Mouse (Mus musculus) embryonic facial prominence, embryonic 11.5 days (tissue): ENCODE measurements at regions not wholly inside any gene's neighbourhood (a gene's known extent, or its start where the extent isn't known, plus 50 kb on each side); places are given as distances from the start of the nearest gene placed in this dataset.

ENCODE experiments used
- ATAC-seq: fragments of 200-750 bp; cut with Nextera tagmentation; replicated peaks from 2 replicates; pipeline ENCODE4 v1.8.0; 2017; ENCODE audit warnings: low read depth; ENCODE audit not compliant: insufficient number of reproducible peaks, low FRiP score, low TSS enrichment
- DNase-seq: peaks from one replicate; pipeline ENCODE4 v3.0.0-alpha.2; 2015; ENCODE audit warnings: low spot score
- H3K27ac ChIP-seq: fragments of 300-500 bp; sonication (generic); replicated peaks from 2 replicates; pipeline ENCODE4 v1.5.1; 2014; ENCODE audit warnings: mild to moderate bottlenecking, low read depth, low read length, control low read depth
- H3K27me3 ChIP-seq: fragments of 300-500 bp; sonication (generic); 2 replicates; pipeline ENCODE4 v1.6.1; 2014; ENCODE audit warnings: mild to moderate bottlenecking, low read length, moderate library complexity, mixed read lengths; ENCODE audit not compliant: control insufficient read depth, insufficient read depth
- H3K36me3 ChIP-seq: fragments of 300-500 bp; sonication (generic); replicated peaks from 2 replicates; pipeline ENCODE4 v1.6.1; 2014; ENCODE audit warnings: low read depth, mild to moderate bottlenecking, low read length, moderate library complexity, mixed read lengths; ENCODE audit not compliant: control insufficient read depth, insufficient read depth
- H3K4me1 ChIP-seq: fragments of 300-500 bp; sonication (generic); 2 replicates; pipeline ENCODE4 v1.6.1; 2014; ENCODE audit warnings: low read length, mixed read lengths; ENCODE audit not compliant: control insufficient read depth, insufficient read depth
- H3K4me2 ChIP-seq: fragments of 300-500 bp; sonication (generic); 2 replicates; pipeline ENCODE4 v1.6.1; 2014; ENCODE audit warnings: low read depth, mild to moderate bottlenecking, control low read depth, low read length, moderate library complexity
- H3K4me3 ChIP-seq: fragments of 300-500 bp; sonication (generic); 2 replicates; pipeline ENCODE4 v1.5.1; 2014; ENCODE audit warnings: low read depth, low read length, control low read depth
- H3K9ac ChIP-seq: fragments of 300-500 bp; sonication (generic); replicated peaks from 2 replicates; pipeline ENCODE4 v1.6.1; 2014; ENCODE audit warnings: mild to moderate bottlenecking, control low read depth, low read length
- H3K9me3 ChIP-seq: fragments of 300-500 bp; sonication (generic); replicated peaks from 2 replicates; pipeline ENCODE4 v1.6.1; 2016; ENCODE audit warnings: mild to moderate bottlenecking, low read length, inconsistent platforms, mixed read lengths; ENCODE audit not compliant: control insufficient read depth
- WGBS: fragments of 180-500 bp; shearing (Covaris S2); extraction: QIAGEN DNeasy Blood & Tissue Kit; methylation state at CpG from one replicate; pipeline ENCODE4 v1.1.7; 2014; 5-methylcytosine and 5-hydroxymethylcytosine counted together

GRCm38 (mm10) chrX:62176011-62176410 is 107.3 kb upstream of the 4933402E13Rik start:
- H3K4me2 ChIP-seq, result no peak overlapping the region
- 47% methylated on average over 1 of the region's 1 CpGs for WGBS

GRCm38 (mm10) chrX:62180089-62180488 is 103.2 kb upstream of the 4933402E13Rik start:
- DNase-seq (peak; percentile 4), ATAC-seq (no peak)
- WGBS, result 67% methylated on average over 4 of the region's 4 CpGs
- no peaks in the 10 kb centered on the region for H3K27me3 ChIP-seq
- no peak overlapping the region for H3K9ac ChIP-seq
- H3K9me3 ChIP-seq, result no peaks in the 10 kb centered on the region
- no peak overlapping the region for H3K4me2 ChIP-seq
- H3K36me3 ChIP-seq, result no peaks in the 10 kb centered on the region
- H3K4me3 ChIP-seq, result no peak overlapping the region
- H3K27ac ChIP-seq, result no peak overlapping the region
- H3K4me1 ChIP-seq, result no peaks in the 10 kb centered on the region

More at GRCm38 (mm10) chrX:62176011-62176410, 107.3 kb upstream of the 4933402E13Rik start:
- no peaks in the 10 kb centered on the region for H3K36me3 ChIP-seq
- no peak for DNase-seq
- no peak for ATAC-seq
- H3K9me3 ChIP-seq, result no peaks in the 10 kb centered on the region
- no peak overlapping the region for H3K4me3 ChIP-seq
- no peaks in the 10 kb centered on the region for H3K4me1 ChIP-seq
- H3K9ac ChIP-seq, result no peak overlapping the region
- no peak overlapping the region for H3K27ac ChIP-seq
- no peaks in the 10 kb centered on the region for H3K27me3 ChIP-seq
